Mouse (Mus musculus) layer of hippocampus, adult 11-12 months (tissue): ENCODE measurements around the gene Ppm1k.
"Not testable (repeated sequence)": the region's sequence is repeated elsewhere in the genome, so short reads cannot be mapped to it uniquely, and the experiment has no call there.

Experiments used
- DNase-seq: peaks from one replicate; pipeline ENCODE4 v3.0.0; 2022; ENCODE audit warnings: low spot score

Gene Ppm1k

DNA sequence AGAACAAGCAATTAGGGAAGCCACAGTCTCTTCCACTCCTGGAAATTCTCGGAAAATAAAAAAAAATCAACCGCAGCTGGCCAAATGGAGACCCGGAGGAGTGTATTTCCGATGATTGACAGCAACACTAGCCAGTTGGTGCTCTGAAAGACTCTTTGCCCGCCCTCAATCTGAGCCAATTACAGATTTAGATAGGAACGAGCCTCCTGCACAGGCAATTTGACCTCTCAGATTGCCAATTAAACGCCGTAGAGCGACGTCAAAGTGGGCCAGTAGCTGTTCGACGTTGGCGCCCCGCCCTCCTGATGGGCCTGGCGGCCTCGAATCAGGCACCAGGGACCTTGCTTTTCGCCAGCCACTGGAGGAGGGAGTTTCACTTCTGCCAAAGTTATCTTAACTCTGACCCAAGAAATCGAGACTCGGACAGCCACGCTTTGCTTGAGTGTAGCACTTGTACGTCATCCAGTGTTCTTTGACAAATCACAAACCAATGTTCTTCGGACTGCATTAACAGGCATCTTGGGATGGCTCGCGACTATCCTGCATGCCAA is at the start of gene Ppm1k:
Ppm1k (minus strand) TSS at position 83 of the 551 bp plus-strand sequence.
- peak; percentile 99 for DNase-seq

GRCm38 (mm10) chr6:57582356-57582755 is 47.1 kb upstream of the Ppm1k start:
- DNase-seq = no peak

DNA sequence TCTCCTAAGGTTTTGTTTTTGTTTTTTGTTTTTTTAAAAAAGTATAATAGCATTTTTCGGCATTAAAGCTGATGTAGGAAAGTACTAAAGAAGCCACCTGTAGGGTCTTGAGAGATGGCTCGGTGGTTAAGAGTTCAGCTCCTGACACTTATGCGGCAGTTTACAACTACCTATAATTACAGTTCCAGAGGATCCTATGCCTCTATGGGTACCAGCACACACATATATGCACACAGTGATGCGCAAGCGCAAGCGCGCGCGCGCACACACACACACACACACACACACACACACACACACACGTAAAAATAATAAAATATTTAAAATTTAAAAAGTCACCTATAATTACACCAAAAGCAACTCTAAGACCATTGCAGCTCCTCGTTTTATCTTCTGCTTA is 46.3 kb upstream of the Ppm1k start:
- DNase-seq = no peak

DNA sequence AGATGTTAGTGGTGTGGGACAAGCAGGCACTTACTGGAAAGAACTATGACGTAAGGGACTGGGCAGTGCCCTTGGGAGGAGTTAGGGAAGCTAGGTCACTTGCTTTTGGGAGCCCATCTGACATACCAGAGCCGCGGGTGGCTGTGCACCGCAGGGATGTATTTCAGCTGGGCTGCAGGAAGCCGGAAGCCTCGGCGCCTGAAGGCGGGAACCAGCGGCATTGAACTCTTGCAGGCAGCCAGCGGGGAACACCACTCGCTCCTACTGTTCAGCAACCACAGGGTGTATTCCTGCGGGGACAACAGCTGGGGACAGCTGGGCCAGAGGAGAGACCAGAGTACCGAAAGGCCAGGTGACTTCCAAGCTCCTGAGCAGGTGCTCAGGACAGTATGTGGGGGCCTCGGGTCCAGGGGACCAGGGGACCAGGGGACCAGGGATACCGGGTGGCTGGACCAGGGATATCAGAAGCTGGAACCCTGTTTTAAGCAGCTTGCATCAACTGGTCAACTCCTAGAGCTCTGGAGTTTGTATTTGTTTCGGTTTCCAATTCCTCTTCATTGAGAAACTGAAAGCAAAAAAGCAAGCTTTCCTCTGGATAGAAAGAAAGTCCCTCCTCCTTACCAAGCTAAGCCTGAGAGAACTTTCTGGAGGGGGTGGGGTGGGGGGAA is 45.7 kb upstream of the Ppm1k start, which contains the start of gene Herc6:
Herc6 (plus strand) TSS at position 120 of the 668 bp plus-strand sequence.
- peak; percentile 54 for DNase-seq

DNA sequence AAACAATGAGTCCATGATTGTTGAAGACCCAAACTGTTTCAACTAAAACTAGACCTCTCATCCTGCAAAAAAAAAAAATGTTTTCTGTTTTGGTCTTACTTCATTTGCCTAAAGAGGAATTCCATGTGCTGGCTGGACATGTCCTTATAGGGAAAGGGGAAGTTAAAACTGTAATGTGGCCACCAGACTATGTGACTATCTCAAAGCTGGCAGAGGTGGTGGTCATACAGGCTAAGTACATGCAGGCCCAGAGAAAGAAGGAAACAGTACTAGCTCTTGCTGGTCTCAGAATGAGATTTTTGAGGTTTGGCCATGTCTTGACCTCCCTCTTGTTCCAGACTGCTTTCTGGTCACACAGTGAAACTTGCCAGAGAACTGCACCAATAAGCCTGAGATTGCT is 36.3 kb upstream of the Ppm1k start:
- no peak for DNase-seq

DNA sequence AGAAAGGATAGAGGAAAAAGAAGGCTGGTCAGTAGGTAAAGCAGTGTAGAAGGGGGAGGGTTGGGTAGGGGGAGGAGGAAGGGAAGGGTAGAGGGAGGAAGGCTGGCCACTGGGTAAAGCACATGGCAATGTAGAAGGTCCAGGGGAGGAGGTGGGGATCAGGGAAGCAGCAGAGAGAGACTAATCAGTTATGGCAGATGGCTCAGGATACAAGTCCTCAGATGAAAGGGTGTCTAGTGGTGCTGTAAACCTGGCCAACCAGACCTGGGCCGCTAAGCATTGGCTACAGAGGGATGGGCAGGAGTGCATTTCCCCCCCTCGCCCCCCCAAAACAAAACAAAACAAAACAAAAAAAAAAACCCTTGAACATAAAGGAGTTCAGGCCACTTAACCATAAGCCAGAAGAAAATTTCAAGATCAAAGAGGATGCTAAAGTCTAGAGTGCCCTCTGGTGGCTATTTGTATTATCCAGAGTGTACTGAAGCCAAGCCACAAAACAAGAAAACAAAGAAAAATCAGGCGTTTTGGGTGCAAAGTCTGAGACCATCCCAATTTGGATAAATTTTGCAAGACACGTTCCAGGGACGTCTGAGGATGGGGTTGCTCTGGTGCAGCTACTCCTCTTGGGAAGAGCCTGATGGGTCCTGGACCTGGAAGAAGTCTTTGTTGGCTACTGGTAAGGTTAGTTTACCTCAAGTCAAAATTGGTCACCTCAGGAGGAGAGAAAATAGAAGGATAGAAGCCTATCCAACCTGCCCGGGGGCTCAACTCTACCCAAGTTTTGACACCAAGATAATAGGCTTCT is 35.1 kb upstream of the Ppm1k start:
- DNase-seq = peak; percentile 73

GRCm38 (mm10) chr6:57567630-57568029 is 32.4 kb upstream of the Ppm1k start:
- no peak for DNase-seq

DNA sequence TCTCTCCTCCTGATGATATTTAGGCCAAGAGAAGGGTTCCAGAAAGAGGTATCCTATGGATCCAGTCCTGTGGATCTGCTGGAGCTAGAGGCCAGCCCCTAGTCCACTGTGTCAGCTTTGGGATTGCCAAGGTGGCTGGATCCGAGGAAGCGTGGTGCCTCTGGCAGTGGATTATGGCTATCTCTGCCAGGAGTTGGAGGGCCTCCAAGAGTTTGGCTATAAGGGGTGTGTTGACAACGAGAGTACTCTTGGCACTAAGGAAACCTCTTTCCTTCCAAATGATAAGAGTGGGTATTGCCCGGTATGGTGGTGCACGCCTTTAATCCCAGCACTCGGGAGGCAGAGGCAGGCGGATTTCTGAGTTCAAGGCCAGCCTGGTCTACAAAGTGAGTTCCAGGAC is 30.2 kb upstream of the Ppm1k start:
- DNase-seq = no peak

DNA sequence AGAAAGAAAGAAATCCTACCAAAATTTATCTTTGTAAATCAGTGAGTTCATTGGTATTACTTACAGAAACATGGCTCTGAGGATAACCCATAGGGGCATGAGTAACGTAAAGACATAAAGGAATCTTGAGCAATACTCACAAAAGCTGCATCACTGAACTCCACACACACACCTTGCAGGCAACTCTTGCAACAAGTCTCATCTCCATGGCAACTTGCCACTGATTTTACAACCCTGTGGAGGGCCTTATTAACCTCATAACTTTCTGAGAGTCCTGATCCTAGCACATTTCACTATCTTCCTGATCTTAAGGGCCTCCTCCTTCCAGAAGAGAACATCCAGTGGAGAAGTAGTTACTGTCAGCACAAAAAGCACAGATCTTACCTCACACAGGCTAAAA is 28.2 kb upstream of the Ppm1k start:
- no peak for DNase-seq

DNA sequence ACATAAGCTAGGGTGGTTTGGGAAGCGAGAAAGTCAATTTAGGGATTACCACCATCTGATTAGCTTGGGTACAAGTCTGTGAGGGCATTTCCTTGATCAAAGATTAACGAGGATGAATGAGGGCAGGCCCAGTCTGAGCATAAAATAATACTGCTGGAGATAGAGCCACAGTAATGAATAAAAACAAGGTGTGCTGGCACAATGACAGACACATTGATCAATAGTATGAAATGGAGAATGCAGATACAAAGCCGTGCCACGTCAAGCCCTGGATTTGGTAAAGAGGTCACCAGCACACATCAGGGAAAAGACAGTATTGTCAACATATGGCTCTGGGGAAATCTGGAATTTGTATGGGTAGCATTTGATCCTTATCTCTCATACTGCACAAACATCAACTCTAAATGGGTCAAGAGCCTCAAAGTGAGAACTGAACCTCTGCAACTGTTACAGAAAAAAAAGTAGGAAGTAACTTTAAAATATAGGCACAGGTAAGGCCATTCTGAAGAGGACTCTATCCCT is 22.6 kb upstream of the Ppm1k start:
- DNase-seq = no peak

GRCm38 (mm10) chr6:57551211-57551796 is 16.0 kb upstream of the Ppm1k start:
- DNase-seq = no peak

DNA sequence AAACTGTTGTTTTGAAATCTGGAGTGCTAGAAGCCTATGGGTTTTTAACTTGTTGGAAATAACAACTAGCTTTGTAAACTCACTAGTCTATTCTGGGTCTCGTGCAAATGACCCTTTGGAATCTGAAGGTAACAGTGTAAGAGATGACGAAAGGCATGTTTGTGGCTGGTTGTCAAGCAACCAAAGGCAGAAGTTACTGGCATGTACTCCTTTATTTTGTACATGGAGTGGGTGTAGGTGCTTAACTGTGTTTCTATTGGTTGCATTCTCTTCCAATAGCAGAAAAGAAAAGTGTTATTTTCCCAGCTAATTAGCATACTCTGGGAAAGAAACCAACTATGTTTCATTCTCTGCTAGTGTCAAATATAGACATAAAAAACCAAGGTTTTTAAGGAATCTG is 9.6 kb upstream of the Ppm1k start:
- DNase-seq = no peak

DNA sequence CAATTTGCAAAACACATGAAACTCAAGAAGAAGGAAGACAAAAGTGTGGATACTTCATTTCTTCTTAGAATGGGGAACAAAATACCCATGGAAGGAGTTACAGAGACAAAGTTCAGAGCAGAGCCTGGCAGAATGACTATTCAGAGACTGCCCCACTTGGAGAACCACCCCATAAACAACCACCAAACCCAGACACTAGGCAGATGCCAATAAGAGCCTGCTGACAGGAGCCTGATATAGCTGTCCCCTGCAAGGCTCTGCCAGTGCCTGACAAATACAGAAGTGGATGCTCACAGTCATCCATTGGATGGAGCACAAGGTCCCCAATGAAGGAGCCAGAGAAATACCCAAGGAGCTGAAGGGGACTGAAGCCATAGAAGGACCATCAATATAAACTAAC is 8.3 kb upstream of the Ppm1k start:
- DNase-seq = not testable (repeated sequence)

DNA sequence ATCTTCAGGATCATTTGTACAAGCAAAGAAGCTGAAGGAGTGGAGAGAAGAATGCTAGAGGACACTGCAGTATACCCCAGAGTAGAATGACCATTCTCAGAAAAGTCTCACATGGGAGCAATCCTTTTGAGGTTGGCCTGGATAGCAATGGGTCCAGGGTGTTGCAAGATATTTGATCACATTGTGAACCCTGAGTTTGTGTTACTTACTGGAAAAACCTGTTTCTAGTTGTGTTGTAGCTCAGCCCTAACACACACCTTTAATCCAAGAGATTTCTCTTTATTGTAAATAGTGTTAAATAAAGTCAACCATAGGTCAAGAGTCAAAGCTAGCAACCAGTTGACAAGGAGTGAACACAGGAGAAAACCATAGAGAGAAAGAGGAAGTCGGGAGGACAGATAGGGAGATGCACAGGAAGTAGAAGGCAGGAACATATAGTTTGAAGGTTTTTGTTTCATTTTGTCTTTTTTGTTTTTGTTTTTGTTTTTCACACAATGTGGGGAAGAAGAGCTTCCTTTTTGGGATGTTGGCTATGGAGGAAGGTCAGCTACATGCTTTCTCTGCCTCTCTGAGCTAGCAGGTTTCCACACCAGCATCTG is 6.6 kb upstream of the Ppm1k start:
- DNase-seq = no peak

- no peak for DNase-seq
Observed at GRCm38 (mm10) chr6:57540950-57541498, 5.8 kb upstream of the Ppm1k start.

- no peak for DNase-seq
Observed at GRCm38 (mm10) chr6:57537887-57538286, 2.6 kb upstream of the Ppm1k start.

DNA sequence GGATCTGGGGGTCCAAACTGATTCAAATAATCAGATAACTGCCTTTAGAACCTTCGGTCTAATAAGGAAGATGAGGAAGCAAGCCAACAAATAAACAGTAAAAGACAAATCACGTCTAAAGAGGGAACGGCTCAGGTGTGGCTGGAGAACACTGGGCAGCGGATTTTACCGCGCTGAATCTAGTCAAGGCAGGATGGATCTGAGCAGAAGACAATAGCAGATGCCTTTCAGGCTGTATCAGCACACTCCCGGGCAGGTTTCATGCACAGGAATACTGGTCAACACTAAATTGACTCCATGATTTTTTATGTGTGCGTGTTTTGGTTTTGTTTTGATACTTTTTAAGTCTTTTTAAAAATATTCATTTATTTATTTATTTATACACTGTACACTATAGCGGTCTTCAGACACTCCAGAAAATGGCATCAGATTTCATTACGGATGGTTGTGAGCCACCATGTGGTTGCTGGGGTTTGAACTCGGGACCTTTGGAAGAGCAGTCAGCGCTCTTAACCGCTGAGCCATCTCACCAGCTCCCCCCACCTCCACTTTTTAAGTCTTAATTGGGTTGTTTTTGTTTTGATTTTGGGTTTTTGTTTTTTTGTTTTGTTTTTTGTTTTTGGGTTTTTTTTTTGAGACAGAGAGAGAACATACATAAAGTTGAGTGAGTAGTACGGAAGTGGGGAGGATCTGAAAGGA is 852 bp upstream of the Ppm1k start:
- DNase-seq = peak; percentile 33

DNA sequence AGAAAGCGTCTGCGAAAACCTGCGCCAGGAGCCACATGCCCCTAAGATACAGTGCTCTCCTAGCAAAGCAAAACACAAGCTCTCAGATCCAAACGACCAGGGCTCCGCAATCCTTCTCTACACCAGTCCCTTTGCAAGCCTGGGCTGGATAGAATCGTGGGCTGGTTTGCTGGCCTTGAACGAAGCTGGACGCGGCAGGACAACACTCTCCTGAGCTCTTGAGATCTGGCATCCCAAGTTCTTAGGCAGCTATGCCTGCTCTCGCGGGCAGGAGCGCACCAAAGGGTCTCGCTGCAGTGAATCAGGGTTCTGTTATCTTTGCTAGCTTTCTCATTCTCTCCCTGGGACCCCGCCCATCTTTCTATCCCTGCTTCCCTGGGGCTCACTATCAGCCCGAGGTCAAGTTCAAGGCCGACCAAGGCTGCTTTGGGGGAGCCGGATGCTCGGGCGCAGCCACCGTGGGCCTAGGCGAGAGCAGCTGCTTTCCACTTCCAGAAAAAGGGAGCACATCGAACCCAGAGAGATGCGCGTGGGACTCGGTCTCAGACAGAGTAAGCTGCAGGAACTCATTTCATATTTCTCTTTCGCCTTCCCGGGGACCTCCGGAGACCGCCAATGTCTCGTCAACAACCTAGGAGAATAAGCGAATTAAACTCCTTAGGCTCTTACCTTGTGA is 519 bp downstream of the Ppm1k start:
- peak; percentile 44 for DNase-seq

DNA sequence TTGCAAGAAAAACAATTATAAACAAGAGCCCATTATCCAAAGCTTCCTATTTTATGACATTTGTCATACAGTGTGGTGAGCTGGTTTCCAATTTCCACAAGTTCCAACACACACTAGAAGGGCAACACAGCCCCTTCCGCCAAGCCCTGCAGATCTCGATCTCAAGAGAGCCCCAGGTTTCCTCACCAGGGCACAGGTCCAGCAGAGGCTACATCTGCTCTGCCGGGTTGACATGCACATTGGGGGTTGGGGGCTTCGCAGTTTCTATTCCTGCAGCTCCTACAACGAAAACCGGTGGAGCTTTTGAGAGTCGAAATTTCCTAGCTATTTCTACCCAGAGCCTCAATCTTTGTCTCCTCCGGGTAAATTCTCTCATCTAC is 1.0 kb downstream of the Ppm1k start:
- peak; percentile 19 for DNase-seq

- no peak for DNase-seq
Observed at GRCm38 (mm10) chr6:57533410-57533809, 1.9 kb downstream of the Ppm1k start.

GRCm38 (mm10) chr6:57532022-57532421 is 3.2 kb downstream of the Ppm1k start:
- DNase-seq = no peak
